Mouse (Mus musculus) neural tube, embryonic 11.5 days (tissue): ENCODE data around the gene Dynlt1c. TPM values are rescaled to one million over a fixed set of nuclear protein-coding genes. Genes with fewer than 3 reads are reported as not detected.
"Not testable (repeated sequence)": the region's sequence is repeated elsewhere in the genome, so short reads cannot be mapped to it uniquely, and the experiment has no call there.

Experiments used
- ATAC-seq: fragments of 200-750 bp; cut with Nextera tagmentation; 2 replicates; pipeline ENCODE4 v1.8.0; 2017; ENCODE audit warnings: moderate number of reproducible peaks, mild to moderate bottlenecking, moderate TSS enrichment, moderate library complexity; ENCODE audit not compliant: insufficient read depth, low FRiP score, low TSS enrichment
- DNase-seq: peaks from one replicate; pipeline ENCODE4 v3.0.0-alpha.2; 2015; ENCODE audit warnings: low spot score
- H3K27ac ChIP-seq: fragments of 300-500 bp; sonication (generic); 2 replicates; pipeline ENCODE4 v1.5.1; 2014; ENCODE audit warnings: low read depth, mild to moderate bottlenecking, low read length
- H3K27me3 ChIP-seq: fragments of 300-500 bp; sonication (generic); 2 replicates; pipeline ENCODE4 v1.6.1; 2014; ENCODE audit warnings: mild to moderate bottlenecking, low read length, mixed read lengths; ENCODE audit not compliant: control insufficient read depth, insufficient read depth
- H3K36me3 ChIP-seq: fragments of 300-500 bp; sonication (generic); 2 replicates; pipeline ENCODE4 v1.6.1; 2014; ENCODE audit warnings: mild to moderate bottlenecking, low read length, moderate library complexity, mixed read lengths; ENCODE audit not compliant: control insufficient read depth, insufficient read depth
- H3K4me1 ChIP-seq: fragments of 300-500 bp; sonication (generic); 2 replicates; pipeline ENCODE4 v1.6.1; 2014; ENCODE audit warnings: low read length, mixed read lengths; ENCODE audit not compliant: control insufficient read depth, insufficient read depth
- H3K4me2 ChIP-seq: fragments of 300-500 bp; sonication (generic); 2 replicates; pipeline ENCODE4 v1.6.1; 2014; ENCODE audit warnings: low read depth, mild to moderate bottlenecking, moderate library complexity
- H3K4me3 ChIP-seq: fragments of 300-500 bp; sonication (generic); 2 replicates; pipeline ENCODE4 v1.5.1; 2014; ENCODE audit warnings: low read depth, low read length
- H3K9ac ChIP-seq: fragments of 300-500 bp; sonication (generic); 2 replicates; pipeline ENCODE4 v1.6.1; 2014; ENCODE audit warnings: mild to moderate bottlenecking, low read length
- H3K9me3 ChIP-seq: fragments of 300-500 bp; sonication (generic); 2 replicates; pipeline ENCODE4 v1.6.1; 2016; ENCODE audit warnings: low read length; ENCODE audit not compliant: control insufficient read depth
- WGBS: fragments of 180-500 bp; shearing (Covaris S2); extraction: QIAGEN DNeasy Blood & Tissue Kit; methylation state at CpG from one replicate; pipeline ENCODE4 v1.1.7; 2014; 5-methylcytosine and 5-hydroxymethylcytosine counted together
- polyA plus RNA-seq: library from polyadenylated mRNA; unstranded; fragments of >200 nt; fragmentation: Nextera tagmentation; extraction: Ambion mirVana; gene quantifications from 2 replicates; pipeline ENCODE4 v1.2.1, GENCODE M21; 2014

The Dynlt1c gene
- polyA plus RNA-seq, 1 experiment from 2014 or later: 29.8 TPM

GRCm38 (mm10) chr17:6614316-6614715 is 12.8 kb downstream of the Dynlt1c start:
- not testable (repeated sequence) for H3K27ac ChIP-seq, H3K9ac ChIP-seq, H3K36me3 ChIP-seq, DNase-seq, H3K4me3 ChIP-seq, H3K9me3 ChIP-seq, H3K4me2 ChIP-seq, ATAC-seq, H3K27me3 ChIP-seq, H3K4me1 ChIP-seq
- 93% methylated on average over 4 of the region's 9 CpGs for WGBS

GRCm38 (mm10) chr17:6616731-6617130 is 15.3 kb downstream of the Dynlt1c start:
- not testable (repeated sequence) for H3K9me3 ChIP-seq, H3K36me3 ChIP-seq, ATAC-seq, DNase-seq, H3K4me1 ChIP-seq, H3K9ac ChIP-seq, H3K27ac ChIP-seq, H3K4me2 ChIP-seq, H3K4me3 ChIP-seq, H3K27me3 ChIP-seq
- 97% methylated on average over 9 of the region's 9 CpGs for WGBS

- not testable (repeated sequence) for DNase-seq, H3K4me1 ChIP-seq, H3K4me3 ChIP-seq, H3K27ac ChIP-seq, H3K36me3 ChIP-seq, H3K27me3 ChIP-seq, H3K9ac ChIP-seq, ATAC-seq, H3K4me2 ChIP-seq, H3K9me3 ChIP-seq
- WGBS: 40% methylated on average over 6 of the region's 13 CpGs
Observed at GRCm38 (mm10) chr17:6617689-6618400, 16.4 kb downstream of the Dynlt1c start.

- H3K9me3 ChIP-seq, H3K4me2 ChIP-seq, H3K9ac ChIP-seq, H3K27ac ChIP-seq, H3K4me3 ChIP-seq, DNase-seq, H3K36me3 ChIP-seq, ATAC-seq, H3K27me3 ChIP-seq, H3K4me1 ChIP-seq: not testable (repeated sequence)
- 89% methylated on average over 5 of the region's 5 CpGs for WGBS
Observed at GRCm38 (mm10) chr17:6619271-6619670, 17.8 kb downstream of the Dynlt1c start.

- H3K4me1 ChIP-seq, H3K9ac ChIP-seq, H3K9me3 ChIP-seq, H3K4me3 ChIP-seq, H3K4me2 ChIP-seq, H3K36me3 ChIP-seq, DNase-seq, H3K27me3 ChIP-seq, ATAC-seq, H3K27ac ChIP-seq: not testable (repeated sequence)
- 81% methylated on average over 5 of the region's 6 CpGs for WGBS
Observed at GRCm38 (mm10) chr17:6620035-6620434, 18.6 kb downstream of the Dynlt1c start.

GRCm38 (mm10) chr17:6620730-6621451 is 19.4 kb downstream of the Dynlt1c start:
- H3K4me2 ChIP-seq, H3K9ac ChIP-seq, DNase-seq, H3K36me3 ChIP-seq, H3K4me3 ChIP-seq, H3K27ac ChIP-seq, ATAC-seq, H3K9me3 ChIP-seq, H3K4me1 ChIP-seq, H3K27me3 ChIP-seq: not testable (repeated sequence)
- 86% methylated on average over 17 of the region's 20 CpGs for WGBS

GRCm38 (mm10) chr17:6621976-6622375 is 20.5 kb downstream of the Dynlt1c start:
- not testable (repeated sequence) for H3K9ac ChIP-seq, H3K4me1 ChIP-seq, DNase-seq, H3K4me2 ChIP-seq, H3K27me3 ChIP-seq, H3K4me3 ChIP-seq, ATAC-seq, H3K36me3 ChIP-seq, H3K27ac ChIP-seq, H3K9me3 ChIP-seq
- 90% methylated on average over 11 of the region's 12 CpGs for WGBS

GRCm38 (mm10) chr17:6624926-6625558 is 23.6 kb downstream of the Dynlt1c start:
- H3K4me3 ChIP-seq, H3K9me3 ChIP-seq, H3K4me2 ChIP-seq, H3K4me1 ChIP-seq, H3K27me3 ChIP-seq, H3K27ac ChIP-seq, ATAC-seq, H3K9ac ChIP-seq, H3K36me3 ChIP-seq, DNase-seq: not testable (repeated sequence)
- 38% methylated on average over 1 of the region's 6 CpGs for WGBS
